Mouse (Mus musculus) intestine, embryonic 14.5 days (tissue): ENCODE results near the gene Kcnip1. TPM values are rescaled to one million over a fixed set of nuclear protein-coding genes. Genes with fewer than 3 reads are reported as not detected.

Source experiments
- ATAC-seq: fragments of 200-750 bp; cut with Nextera tagmentation; replicated peaks from 2 replicates; pipeline ENCODE4 v1.8.0; 2017; ENCODE audit warnings: low read depth, moderate number of reproducible peaks, moderate TSS enrichment, moderate library complexity; ENCODE audit not compliant: low FRiP score, low TSS enrichment
- DNase-seq: peaks from one replicate; pipeline ENCODE4 v3.0.0-alpha.2; 2018; ENCODE audit warnings: low spot score
- H3K27ac ChIP-seq: fragments of 300-500 bp; sonication (generic); 2 replicates; pipeline ENCODE4 v1.5.1; 2014; ENCODE audit warnings: low read depth, mild to moderate bottlenecking, control low read depth
- H3K27me3 ChIP-seq: fragments of 300-500 bp; sonication (generic); replicated peaks from 2 replicates; pipeline ENCODE4 v1.6.1; 2014; ENCODE audit warnings: low read length, control low read depth; ENCODE audit not compliant: control insufficient read depth, insufficient read depth
- H3K36me3 ChIP-seq: fragments of 300-500 bp; sonication (generic); 2 replicates; pipeline ENCODE4 v1.6.1; 2014; ENCODE audit warnings: low read length, control low read depth; ENCODE audit not compliant: control insufficient read depth, insufficient read depth
- H3K4me1 ChIP-seq: fragments of 300-500 bp; sonication (generic); replicated peaks from 2 replicates; pipeline ENCODE4 v1.6.1; 2014; ENCODE audit warnings: low read length, control low read depth, mixed read lengths; ENCODE audit not compliant: control insufficient read depth, insufficient read depth
- H3K4me2 ChIP-seq: fragments of 300-500 bp; sonication (generic); 2 replicates; pipeline ENCODE4 v1.6.1; 2014; ENCODE audit warnings: low read length
- H3K4me3 ChIP-seq: fragments of 300-500 bp; sonication (generic); 2 replicates; pipeline ENCODE4 v1.5.1; 2014; ENCODE audit warnings: low read depth, low read length, control low read depth, mixed read lengths
- H3K9ac ChIP-seq: fragments of 300-500 bp; sonication (generic); 2 replicates; pipeline ENCODE4 v1.6.1; 2014; ENCODE audit warnings: mild to moderate bottlenecking, low read length
- H3K9me3 ChIP-seq: fragments of 300-500 bp; sonication (generic); 2 replicates; pipeline ENCODE4 v1.6.1; 2016; ENCODE audit warnings: low read length, control low read depth; ENCODE audit not compliant: control insufficient read depth
- WGBS: fragments of 180-500 bp; shearing (Covaris S2); extraction: QIAGEN DNeasy Blood & Tissue Kit; methylation state at CpG from one replicate; pipeline ENCODE4 v1.1.7; 2014; 5-methylcytosine and 5-hydroxymethylcytosine counted together
- polyA plus RNA-seq: library from polyadenylated mRNA; unstranded; fragments of >200 nt; fragmentation: Nextera tagmentation; extraction: Ambion mirVana; gene quantifications from 2 replicates; pipeline ENCODE4 v1.2.1, GENCODE M21; 2014

Kcnip1 gene
- polyA plus RNA-seq, 1 experiment from 2014 or later = 13.1 TPM

DNA sequence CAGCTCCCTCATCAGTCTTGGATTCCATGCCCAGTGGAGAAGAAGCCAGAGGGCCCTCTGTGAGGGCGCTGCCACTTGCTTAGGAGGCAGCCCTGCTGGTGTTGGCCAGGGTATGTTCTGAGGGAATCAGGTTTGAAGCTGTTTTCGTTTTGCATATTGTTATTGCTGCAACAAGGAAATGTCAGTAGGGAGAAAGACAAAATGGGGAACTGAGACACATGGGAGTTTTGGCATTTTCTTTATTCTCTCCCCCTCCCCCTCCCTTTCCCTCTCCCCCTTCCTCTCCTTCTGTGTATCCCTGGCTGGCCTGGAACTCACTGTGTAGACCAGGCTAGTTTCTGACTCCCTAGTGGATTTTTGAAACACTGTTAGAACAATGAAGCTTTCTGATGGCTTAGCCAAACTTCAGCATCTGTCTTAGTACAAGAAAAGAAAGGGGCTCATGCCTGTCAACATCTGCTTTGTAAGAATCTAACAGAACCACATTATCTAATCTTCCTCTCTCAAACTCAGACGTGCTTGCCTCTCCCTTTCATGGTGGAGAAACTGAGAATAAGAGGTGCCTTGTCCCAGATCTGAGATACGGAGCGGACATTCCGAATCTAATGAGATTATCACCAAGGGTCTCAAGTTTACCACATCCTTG is 19.2 kb upstream of the Kcnip1 start:
- 81% methylated on average over 6 of the region's 6 CpGs for WGBS
- H3K36me3 ChIP-seq = no peaks in the 10 kb centered on the region
- DNase-seq = no peak
- H3K27me3 ChIP-seq = no peaks in the 10 kb centered on the region
- H3K27ac ChIP-seq = no peak overlapping the region
- H3K9ac ChIP-seq = no peak overlapping the region
- no peak overlapping the region for H3K4me3 ChIP-seq
- no peak for ATAC-seq
- no peaks in the 10 kb centered on the region for H3K9me3 ChIP-seq
- no peak overlapping the region for H3K4me2 ChIP-seq
- no peaks in the 10 kb centered on the region for H3K4me1 ChIP-seq

DNA sequence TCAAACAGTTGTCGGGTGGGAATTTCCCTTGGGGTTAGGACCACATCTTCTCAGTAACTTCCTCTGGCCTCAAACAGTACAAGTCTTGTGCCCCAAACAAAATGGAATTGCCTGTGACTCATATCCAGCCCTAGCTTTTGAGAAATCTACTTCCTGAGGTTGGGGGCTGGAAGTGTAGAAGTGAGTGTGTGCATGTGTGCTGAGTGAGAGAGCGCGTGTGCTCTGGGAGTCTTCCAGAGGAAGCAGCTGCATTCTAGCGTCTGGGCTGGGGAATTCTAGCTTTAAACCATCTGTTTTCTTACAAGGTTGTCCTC is 17.9 kb upstream of the Kcnip1 start:
- Histone ChIP-seq H3K27ac (peak overlapping the region; percentile 35; the same call in 1 of the 2 replicates), H3K4me2 (no peak overlapping the region), H3K4me3 (no peak overlapping the region), H3K36me3 (no peaks in the 10 kb centered on the region), H3K9me3 (no peaks in the 10 kb centered on the region), H3K27me3 (no peaks in the 10 kb centered on the region), H3K4me1 (no peaks in the 10 kb centered on the region; the same call in 1 of the 2 replicates), H3K9ac (no peak overlapping the region)
- DNase-seq = no peak
- 41% methylated on average over 4 of the region's 4 CpGs for WGBS
- 0 out of 2 replicates have a peak, but pooled peaks have one; percentile 19 for ATAC-seq

- Histone ChIP-seq H3K4me2 (no peak overlapping the region), H3K27me3 (no peaks in the 10 kb centered on the region), H3K9me3 (no peaks in the 10 kb centered on the region), H3K9ac (no peak overlapping the region), H3K4me1 (no peaks in the 10 kb centered on the region; the same call in 1 of the 2 replicates), H3K27ac (peak overlapping the region; percentile 35; the same call in 1 of the 2 replicates), H3K4me3 (no peak overlapping the region), H3K36me3 (no peaks in the 10 kb centered on the region)
- DNase-seq (no peak), ATAC-seq (no peak)
- 73% methylated on average over 7 of the region's 7 CpGs for WGBS
These were observed 17.3 kb upstream of the Kcnip1 start for GRCm38 (mm10) chr11:34010133-34010858.

- no peak overlapping the region for H3K4me2 ChIP-seq
- H3K27me3 ChIP-seq = no peaks in the 10 kb centered on the region
- no peak overlapping the region for H3K9ac ChIP-seq
- H3K36me3 ChIP-seq = no peaks in the 10 kb centered on the region
- no peak overlapping the region for H3K27ac ChIP-seq
- no peak for DNase-seq
- no peak for ATAC-seq
- H3K4me3 ChIP-seq = no peak overlapping the region
- no peaks in the 10 kb centered on the region; the same call in 1 of the 2 replicates for H3K4me1 ChIP-seq
- WGBS = 82% methylated on average over 12 of the region's 12 CpGs
- no peaks in the 10 kb centered on the region for H3K9me3 ChIP-seq
These were observed 16.6 kb upstream of the Kcnip1 start for GRCm38 (mm10) chr11:34009316-34010087.

DNA sequence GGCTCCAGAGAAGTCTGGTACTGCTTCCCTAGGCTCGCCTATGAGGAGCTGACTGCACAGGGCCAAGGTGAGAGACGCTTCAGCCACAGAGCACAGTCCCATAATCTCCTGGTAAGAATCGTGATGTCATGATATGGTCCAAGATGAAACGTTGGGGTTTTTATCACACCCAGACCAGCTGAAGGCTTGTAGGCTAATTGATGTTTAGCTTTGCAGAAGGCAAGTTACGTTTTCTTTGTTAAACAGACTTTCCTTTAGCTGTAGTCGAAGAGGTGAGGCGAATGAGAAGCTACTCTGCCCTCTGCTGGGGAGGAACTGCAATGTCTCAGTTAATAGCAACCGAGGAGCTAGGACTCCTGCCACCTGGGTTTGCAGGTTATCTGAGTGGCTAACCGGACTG is 15.8 kb upstream of the Kcnip1 start:
- WGBS = 36% methylated on average over 9 of the region's 9 CpGs
- H3K27me3 ChIP-seq = no peaks in the 10 kb centered on the region
- no peak overlapping the region for H3K27ac ChIP-seq
- H3K4me1 ChIP-seq = no peaks in the 10 kb centered on the region; the same call in 1 of the 2 replicates
- DNase-seq (peak; percentile 76), ATAC-seq (no peak; the same call in 1 of the 2 replicates)
- no peaks in the 10 kb centered on the region for H3K9me3 ChIP-seq
- no peak overlapping the region for H3K4me2 ChIP-seq
- no peak overlapping the region for H3K4me3 ChIP-seq
- no peaks in the 10 kb centered on the region for H3K36me3 ChIP-seq
- H3K9ac ChIP-seq = no peak overlapping the region

DNA sequence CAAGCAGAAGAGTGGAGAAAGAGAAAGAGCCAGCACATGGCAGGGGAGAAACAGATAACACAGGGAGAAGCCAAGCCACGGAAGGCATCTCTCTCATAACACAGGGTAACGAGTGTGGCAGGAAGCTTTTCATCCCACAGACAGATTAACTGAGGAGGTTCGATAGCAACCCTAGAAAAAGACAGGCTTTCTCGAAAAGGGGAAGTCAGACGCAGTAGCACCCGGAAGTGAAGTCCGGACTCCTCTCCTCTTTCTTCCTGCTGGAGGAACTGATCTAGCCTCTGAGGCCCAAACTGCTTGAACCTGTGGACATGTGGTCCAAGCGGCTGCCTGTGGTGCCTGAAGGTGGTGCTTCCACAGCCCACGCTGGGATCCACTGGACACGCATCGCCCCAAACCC is 15.3 kb upstream of the Kcnip1 start:
- no peak overlapping the region for H3K9ac ChIP-seq
- no peak; the same call in 1 of the 2 replicates for ATAC-seq
- H3K4me3 ChIP-seq = no peak overlapping the region
- no peaks in the 10 kb centered on the region for H3K36me3 ChIP-seq
- no peak for DNase-seq
- H3K9me3 ChIP-seq = no peaks in the 10 kb centered on the region
- no peak overlapping the region for H3K27ac ChIP-seq
- no peaks in the 10 kb centered on the region; the same call in 1 of the 2 replicates for H3K4me1 ChIP-seq
- H3K27me3 ChIP-seq = no peaks in the 10 kb centered on the region
- WGBS = 82% methylated on average over 11 of the region's 11 CpGs
- no peak overlapping the region for H3K4me2 ChIP-seq

GRCm38 (mm10) chr11:34007616-34008015 is 14.7 kb upstream of the Kcnip1 start:
- ATAC-seq = no peak
- Histone ChIP-seq H3K9me3 (no peaks in the 10 kb centered on the region), H3K36me3 (no peaks in the 10 kb centered on the region), H3K4me1 (no peaks in the 10 kb centered on the region; the same call in 1 of the 2 replicates), H3K4me2 (no peak overlapping the region), H3K4me3 (no peak overlapping the region), H3K9ac (no peak overlapping the region), H3K27me3 (no peaks in the 10 kb centered on the region), H3K27ac (no peak overlapping the region)
- DNase-seq = no peak
- 87% methylated on average over 2 of the region's 2 CpGs for WGBS

DNA sequence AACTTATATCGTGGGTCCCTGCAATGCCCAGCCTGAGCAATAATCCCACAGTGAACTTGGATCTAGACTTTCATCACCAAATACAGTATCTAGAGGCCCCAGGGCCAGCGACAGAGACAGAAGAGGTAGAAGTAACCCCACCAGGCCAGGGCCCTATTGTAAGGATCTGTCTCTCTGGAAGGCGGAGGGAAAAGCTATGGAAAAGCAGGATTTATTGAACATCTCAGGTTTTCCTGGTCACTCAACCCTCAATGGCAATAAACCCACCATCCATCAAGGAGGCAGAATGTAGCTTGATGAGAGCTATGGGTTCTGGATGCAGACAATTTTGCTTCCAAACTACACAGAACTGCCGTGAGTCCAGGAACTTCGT is 9.6 kb upstream of the Kcnip1 start:
- no peaks in the 10 kb centered on the region; the same call in 1 of the 2 replicates for H3K4me1 ChIP-seq
- H3K27ac ChIP-seq = no peak overlapping the region
- H3K36me3 ChIP-seq = no peaks in the 10 kb centered on the region
- ATAC-seq (no peak), DNase-seq (no peak)
- H3K4me2 ChIP-seq = no peak overlapping the region
- 73% methylated on average over 5 of the region's 5 CpGs for WGBS
- H3K27me3 ChIP-seq = no peaks in the 10 kb centered on the region
- no peak overlapping the region for H3K9ac ChIP-seq
- no peaks in the 10 kb centered on the region for H3K9me3 ChIP-seq
- no peak overlapping the region for H3K4me3 ChIP-seq
